Mouse (Mus musculus): ENCODE measurements at regions not wholly inside any gene's neighbourhood (a gene's known extent, or its start where the extent isn't known, plus 50 kb on each side); places are given as distances from the start of the nearest gene placed in this dataset.
A peak's percentile ranks its signal among the peaks of the same experiment; 100 is the strongest.

GRCm38 (mm10) chr15:62460026-62460607 is 1384.9 kb downstream of the Gsdmc2 start:
- no peaks in the 10 kb centered on the region for H3K9me3 ChIP-seq (ENCODE audit: control insufficient read depth, low read length)
- H3K9ac ChIP-seq (replicated peaks; ENCODE audit: low read depth, low read length) = no peak overlapping the region
- no peaks in the 10 kb centered on the region for H3K27me3 ChIP-seq (ENCODE audit: control insufficient read depth, insufficient read depth, low read length)
- H3K4me1 ChIP-seq (ENCODE audit: control insufficient read depth, insufficient read depth, low read length) = no peaks in the 10 kb centered on the region
- H3K27ac ChIP-seq (ENCODE audit: low read depth, low read length) = no peak overlapping the region
- no peaks in the 10 kb centered on the region for H3K36me3 ChIP-seq (ENCODE audit: control insufficient read depth, insufficient read depth, low read length)
- ATAC-seq (ENCODE audit: low read depth) = no peak
- H3K4me2 ChIP-seq (ENCODE audit: low read depth, low read length) = no peak overlapping the region
- no peak overlapping the region for H3K4me3 ChIP-seq (ENCODE audit: low read depth, low read length)
- WGBS = 88% methylated on average over 6 of the region's 6 CpGs

GRCm38 (mm10) chr15:62457990-62458389 is 1387.0 kb downstream of the Gsdmc2 start:
- H3K4me3 ChIP-seq (ENCODE audit: low read depth, low read length) = no peak overlapping the region
- no peaks in the 10 kb centered on the region for H3K9me3 ChIP-seq (ENCODE audit: control insufficient read depth, low read length)
- no peak overlapping the region for H3K4me2 ChIP-seq (ENCODE audit: low read depth, low read length)
- no peaks in the 10 kb centered on the region for H3K27me3 ChIP-seq (ENCODE audit: control insufficient read depth, insufficient read depth, low read length)
- WGBS = 68% methylated on average over 2 of the region's 2 CpGs
- no peaks in the 10 kb centered on the region for H3K4me1 ChIP-seq (ENCODE audit: control insufficient read depth, insufficient read depth, low read length)
- no peaks in the 10 kb centered on the region for H3K36me3 ChIP-seq (ENCODE audit: control insufficient read depth, insufficient read depth, low read length)
- no peak overlapping the region for H3K9ac ChIP-seq (replicated peaks; ENCODE audit: low read depth, low read length)
- no peak for ATAC-seq (ENCODE audit: low read depth)
- H3K27ac ChIP-seq (ENCODE audit: low read depth, low read length) = no peak overlapping the region

GRCm38 (mm10) chr15:62457051-62457664 is 1387.8 kb downstream of the Gsdmc2 start:
- Histone ChIP-seq H3K4me1 (ENCODE audit: control insufficient read depth, insufficient read depth, low read length) (no peaks in the 10 kb centered on the region), H3K27ac (ENCODE audit: low read depth, low read length) (no peak overlapping the region), H3K27me3 (ENCODE audit: control insufficient read depth, insufficient read depth, low read length) (no peaks in the 10 kb centered on the region), H3K9ac (replicated peaks; ENCODE audit: low read depth, low read length) (no peak overlapping the region), H3K4me2 (ENCODE audit: low read depth, low read length) (no peak overlapping the region), H3K4me3 (ENCODE audit: low read depth, low read length) (no peak overlapping the region), H3K36me3 (ENCODE audit: control insufficient read depth, insufficient read depth, low read length) (no peaks in the 10 kb centered on the region), H3K9me3 (ENCODE audit: control insufficient read depth, low read length) (no peaks in the 10 kb centered on the region)
- no peak for ATAC-seq (ENCODE audit: low read depth)
- 70% methylated on average over 4 of the region's 4 CpGs for WGBS

- H3K27me3 ChIP-seq (ENCODE audit: control insufficient read depth, insufficient read depth, low read length) = no peaks in the 10 kb centered on the region
- H3K9me3 ChIP-seq (ENCODE audit: control insufficient read depth, low read length) = no peaks in the 10 kb centered on the region
- H3K9ac ChIP-seq (replicated peaks; ENCODE audit: low read depth, low read length) = no peak overlapping the region
- no peak overlapping the region for H3K4me2 ChIP-seq (ENCODE audit: low read depth, low read length)
- H3K4me1 ChIP-seq (ENCODE audit: control insufficient read depth, insufficient read depth, low read length) = no peaks in the 10 kb centered on the region
- H3K27ac ChIP-seq (ENCODE audit: low read depth, low read length) = no peak overlapping the region
- 52% methylated on average over 1 of the region's 1 CpGs for WGBS
- H3K4me3 ChIP-seq (ENCODE audit: low read depth, low read length) = no peak overlapping the region
- ATAC-seq (ENCODE audit: low read depth) = no peak
- no peaks in the 10 kb centered on the region for H3K36me3 ChIP-seq (ENCODE audit: control insufficient read depth, insufficient read depth, low read length)
Measured at GRCm38 (mm10) chr15:62456020-62456419, 1389.0 kb downstream of the Gsdmc2 start.

GRCm38 (mm10) chr15:62448116-62448515 is 1396.9 kb downstream of the Gsdmc2 start:
- no peaks in the 10 kb centered on the region for H3K9me3 ChIP-seq (ENCODE audit: control insufficient read depth, low read length)
- H3K36me3 ChIP-seq (ENCODE audit: control insufficient read depth, insufficient read depth, low read length) = no peaks in the 10 kb centered on the region
- no peak overlapping the region for H3K9ac ChIP-seq (replicated peaks; ENCODE audit: low read depth, low read length)
- H3K27me3 ChIP-seq (ENCODE audit: control insufficient read depth, insufficient read depth, low read length) = no peaks in the 10 kb centered on the region
- H3K4me1 ChIP-seq (ENCODE audit: control insufficient read depth, insufficient read depth, low read length) = no peaks in the 10 kb centered on the region
- 84% methylated on average over 3 of the region's 3 CpGs for WGBS
- no peak overlapping the region for H3K27ac ChIP-seq (ENCODE audit: low read depth, low read length)
- no peak for ATAC-seq (ENCODE audit: low read depth)
- no peak overlapping the region for H3K4me2 ChIP-seq (ENCODE audit: low read depth, low read length)
- H3K4me3 ChIP-seq (ENCODE audit: low read depth, low read length) = no peak overlapping the region

GRCm38 (mm10) chr15:62439211-62439610 is 1405.8 kb downstream of the Gsdmc2 start:
- Histone ChIP-seq H3K9me3 (ENCODE audit: control insufficient read depth, low read length) (no peaks in the 10 kb centered on the region), H3K36me3 (ENCODE audit: control insufficient read depth, insufficient read depth, low read length) (no peaks in the 10 kb centered on the region), H3K4me1 (ENCODE audit: control insufficient read depth, insufficient read depth, low read length) (no peaks in the 10 kb centered on the region), H3K27ac (ENCODE audit: low read depth, low read length) (no peak overlapping the region), H3K4me3 (ENCODE audit: low read depth, low read length) (no peak overlapping the region), H3K9ac (replicated peaks; ENCODE audit: low read depth, low read length) (no peak overlapping the region), H3K27me3 (ENCODE audit: control insufficient read depth, insufficient read depth, low read length) (no peaks in the 10 kb centered on the region), H3K4me2 (ENCODE audit: low read depth, low read length) (no peak overlapping the region)
- ATAC-seq (ENCODE audit: low read depth) = peak; percentile 82; the same call in 1 of the 2 replicates
- 18% methylated on average over 5 of the region's 5 CpGs for WGBS

- Histone ChIP-seq H3K9ac (replicated peaks; ENCODE audit: low read depth, low read length) (no peak overlapping the region), H3K9me3 (ENCODE audit: control insufficient read depth, low read length) (no peaks in the 10 kb centered on the region), H3K4me3 (ENCODE audit: low read depth, low read length) (no peak overlapping the region), H3K4me1 (ENCODE audit: control insufficient read depth, insufficient read depth, low read length) (no peaks in the 10 kb centered on the region), H3K27ac (ENCODE audit: low read depth, low read length) (no peak overlapping the region), H3K27me3 (ENCODE audit: control insufficient read depth, insufficient read depth, low read length) (no peaks in the 10 kb centered on the region), H3K36me3 (ENCODE audit: control insufficient read depth, insufficient read depth, low read length) (no peaks in the 10 kb centered on the region), H3K4me2 (ENCODE audit: low read depth, low read length) (no peak overlapping the region)
- 96% methylated on average over 5 of the region's 5 CpGs for WGBS
- ATAC-seq (ENCODE audit: low read depth) = no peak
Measured at GRCm38 (mm10) chr15:62436631-62437030, 1408.3 kb downstream of the Gsdmc2 start.

- no peaks in the 10 kb centered on the region for H3K36me3 ChIP-seq (ENCODE audit: control insufficient read depth, insufficient read depth, low read length)
- H3K27me3 ChIP-seq (ENCODE audit: control insufficient read depth, insufficient read depth, low read length) = no peaks in the 10 kb centered on the region
- H3K27ac ChIP-seq (ENCODE audit: low read depth, low read length) = no peak overlapping the region
- no peaks in the 10 kb centered on the region for H3K9me3 ChIP-seq (ENCODE audit: control insufficient read depth, low read length)
- H3K4me1 ChIP-seq (ENCODE audit: control insufficient read depth, insufficient read depth, low read length) = no peaks in the 10 kb centered on the region
- ATAC-seq (ENCODE audit: low read depth) = no peak
- H3K9ac ChIP-seq (replicated peaks; ENCODE audit: low read depth, low read length) = no peak overlapping the region
- H3K4me2 ChIP-seq (ENCODE audit: low read depth, low read length) = no peak overlapping the region
- no peak overlapping the region for H3K4me3 ChIP-seq (ENCODE audit: low read depth, low read length)
- 96% methylated on average over 4 of the region's 4 CpGs for WGBS
Measured at GRCm38 (mm10) chr15:62435141-62435680, 1409.8 kb downstream of the Gsdmc2 start.

- ATAC-seq (ENCODE audit: low read depth) = no peak
- Histone ChIP-seq H3K36me3 (ENCODE audit: control insufficient read depth, insufficient read depth, low read length) (no peaks in the 10 kb centered on the region), H3K9me3 (ENCODE audit: control insufficient read depth, low read length) (no peaks in the 10 kb centered on the region), H3K27me3 (ENCODE audit: control insufficient read depth, insufficient read depth, low read length) (no peaks in the 10 kb centered on the region), H3K9ac (replicated peaks; ENCODE audit: low read depth, low read length) (no peak overlapping the region), H3K4me3 (ENCODE audit: low read depth, low read length) (no peak overlapping the region), H3K4me2 (ENCODE audit: low read depth, low read length) (no peak overlapping the region), H3K27ac (ENCODE audit: low read depth, low read length) (no peak overlapping the region), H3K4me1 (ENCODE audit: control insufficient read depth, insufficient read depth, low read length) (no peaks in the 10 kb centered on the region)
- WGBS = 93% methylated on average over 1 of the region's 1 CpGs
Measured at GRCm38 (mm10) chr15:62432742-62433245, 1412.2 kb downstream of the Gsdmc2 start.

Measured in neural tube, embryonic 14.5 days (tissue).